Mouse (Mus musculus) heart, postnatal 10 days (tissue): ENCODE data around the gene Lrmda. TPM values are rescaled to one million over a fixed set of nuclear protein-coding genes. Genes with fewer than 3 reads are reported as not detected.

Experiments used
- DNase-seq, 2 experiments: peaks; one replicate each; pipeline ENCODE4 v3.0.0; 2021
- intact Hi-C: fragments of 180-260 bp; cut with DNase I; formaldehyde crosslinking; loops from one replicate; pipeline ENCODE4 v1.15.1; 2025
- total RNA-seq, 2 experiments: library from RNA; stranded (reverse); gene quantifications; 2 replicates each; pipeline ENCODE4 v1.2.3; 2021

Lrmda gene
- total RNA-seq, 2 experiments from 2014 or later: 1.1 to 2.1 TPM

- intact Hi-C loops: no loop called here
Observed at GRCm38 (mm10) chr14:22088604-22089003, 69.1 kb downstream of the Lrmda start.

GRCm38 (mm10) chr14:22089331-22089730 lies 69.8 kb downstream of the Lrmda start:
- intact Hi-C loops: no loop called here
- DNase-seq: no peak

More at GRCm38 (mm10) chr14:22088604-22089003, 69.1 kb downstream of the Lrmda start:
- no peak for DNase-seq

GRCm38 (mm10) chr14:22089866-22090470 lies 70.5 kb downstream of the Lrmda start:
- no peak for DNase-seq
- intact Hi-C loops: no loop called here

- no peak for DNase-seq
- intact Hi-C loops: no loop called here
Observed at GRCm38 (mm10) chr14:22090778-22091211, 71.3 kb downstream of the Lrmda start.

GRCm38 (mm10) chr14:22091306-22091705 lies 71.8 kb downstream of the Lrmda start:
- no peak for DNase-seq
- intact Hi-C loops: no loop called here

- peak; percentile 32 to 37 for DNase-seq
- intact Hi-C loops: no loop called here
Observed at GRCm38 (mm10) chr14:22093124-22093523, 73.6 kb downstream of the Lrmda start.

- intact Hi-C loops: no loop called here
- DNase-seq: peak; percentile 17 to 34
Observed at GRCm38 (mm10) chr14:22101961-22102805, 82.7 kb downstream of the Lrmda start.

- DNase-seq: no peak
- intact Hi-C loops: no loop called here
Observed at GRCm38 (mm10) chr14:22105855-22106254, 86.3 kb downstream of the Lrmda start.

- intact Hi-C loops: no loop called here
- DNase-seq: no peak
Observed at GRCm38 (mm10) chr14:22106777-22107176, 87.3 kb downstream of the Lrmda start.

- intact Hi-C loops: no loop called here
- no peak for DNase-seq
Observed at GRCm38 (mm10) chr14:22109423-22109822, 89.9 kb downstream of the Lrmda start.

GRCm38 (mm10) chr14:22113463-22114361 lies 94.2 kb downstream of the Lrmda start:
- DNase-seq: no peak

GRCm38 (mm10) chr14:22114651-22115351 lies 95.3 kb downstream of the Lrmda start:
- intact Hi-C loops: no loop called here
- no peak for DNase-seq

More at GRCm38 (mm10) chr14:22113463-22114361, 94.2 kb downstream of the Lrmda start:
- intact Hi-C loops: no loop called here

- DNase-seq: no peak
- intact Hi-C loops: no loop called here
Observed at GRCm38 (mm10) chr14:22118096-22118495, 98.6 kb downstream of the Lrmda start.

- intact Hi-C loops: no loop called here
- no peak for DNase-seq
Observed at GRCm38 (mm10) chr14:22118512-22118911, 99.0 kb downstream of the Lrmda start.

GRCm38 (mm10) chr14:22126276-22126675 lies 106.8 kb downstream of the Lrmda start:
- DNase-seq: no peak
- intact Hi-C loops: no loop called here

GRCm38 (mm10) chr14:22126859-22127258 lies 107.3 kb downstream of the Lrmda start:
- intact Hi-C loops: no loop called here

GRCm38 (mm10) chr14:22130950-22131585 lies 111.6 kb downstream of the Lrmda start:
- DNase-seq: no peak
- intact Hi-C loops: no loop called here

More at GRCm38 (mm10) chr14:22126859-22127258, 107.3 kb downstream of the Lrmda start:
- DNase-seq: no peak

GRCm38 (mm10) chr14:22139281-22139680 lies 119.8 kb downstream of the Lrmda start:
- no peak for DNase-seq
- intact Hi-C loops: no loop called here

GRCm38 (mm10) chr14:22144014-22144413 lies 124.5 kb downstream of the Lrmda start:
- no peak for DNase-seq
- intact Hi-C loops: no loop called here

- DNase-seq: no peak
- intact Hi-C loops: no loop called here
Observed at GRCm38 (mm10) chr14:22145863-22146262, 126.4 kb downstream of the Lrmda start.
